Mouse (Mus musculus): Measurements from ENCODE around the gene Cxcr4.

Cxcr4 gene

GRCm38 (mm10) chr1:128592211-128592741, at the start of gene Cxcr4:
Gene Cxcr4, minus strand, starts transcription at chr1:128592293.
- peak; percentile 37 to 75 for DNase-seq (ENCODE audit: low spot score in 2 of 2)

GRCm38 (mm10) chr1:128639707-128640107, 47.6 kb upstream of the Cxcr4 start:
- DNase-seq (ENCODE audit: low spot score in 2 of 2), result no peak

DNA sequence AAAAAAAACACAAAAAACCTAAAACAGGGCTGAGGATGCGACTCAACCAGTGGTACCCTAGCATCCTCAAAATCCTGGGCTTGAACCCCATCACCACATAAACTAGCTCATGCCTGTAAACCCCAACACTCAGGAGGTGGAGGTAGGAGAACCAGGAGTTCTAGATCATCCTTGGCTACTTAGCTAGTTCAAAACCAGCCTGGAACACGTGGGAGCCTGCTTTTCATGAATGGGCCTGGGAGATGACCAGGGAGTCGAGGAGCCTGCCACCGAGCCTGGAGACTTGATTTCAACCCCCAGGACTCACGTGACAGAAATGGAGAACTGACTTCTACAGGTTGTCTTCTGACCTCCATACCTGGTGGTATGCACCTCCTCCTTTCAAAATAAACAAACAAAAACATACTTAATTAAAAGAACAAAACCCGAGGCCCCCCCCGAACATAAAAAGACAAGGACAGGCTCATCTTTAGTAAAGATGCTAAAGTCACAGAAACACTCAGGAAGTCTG, 45.2 kb upstream of the Cxcr4 start:
- DNase-seq (ENCODE audit: low spot score in 2 of 2), result no peak

DNA sequence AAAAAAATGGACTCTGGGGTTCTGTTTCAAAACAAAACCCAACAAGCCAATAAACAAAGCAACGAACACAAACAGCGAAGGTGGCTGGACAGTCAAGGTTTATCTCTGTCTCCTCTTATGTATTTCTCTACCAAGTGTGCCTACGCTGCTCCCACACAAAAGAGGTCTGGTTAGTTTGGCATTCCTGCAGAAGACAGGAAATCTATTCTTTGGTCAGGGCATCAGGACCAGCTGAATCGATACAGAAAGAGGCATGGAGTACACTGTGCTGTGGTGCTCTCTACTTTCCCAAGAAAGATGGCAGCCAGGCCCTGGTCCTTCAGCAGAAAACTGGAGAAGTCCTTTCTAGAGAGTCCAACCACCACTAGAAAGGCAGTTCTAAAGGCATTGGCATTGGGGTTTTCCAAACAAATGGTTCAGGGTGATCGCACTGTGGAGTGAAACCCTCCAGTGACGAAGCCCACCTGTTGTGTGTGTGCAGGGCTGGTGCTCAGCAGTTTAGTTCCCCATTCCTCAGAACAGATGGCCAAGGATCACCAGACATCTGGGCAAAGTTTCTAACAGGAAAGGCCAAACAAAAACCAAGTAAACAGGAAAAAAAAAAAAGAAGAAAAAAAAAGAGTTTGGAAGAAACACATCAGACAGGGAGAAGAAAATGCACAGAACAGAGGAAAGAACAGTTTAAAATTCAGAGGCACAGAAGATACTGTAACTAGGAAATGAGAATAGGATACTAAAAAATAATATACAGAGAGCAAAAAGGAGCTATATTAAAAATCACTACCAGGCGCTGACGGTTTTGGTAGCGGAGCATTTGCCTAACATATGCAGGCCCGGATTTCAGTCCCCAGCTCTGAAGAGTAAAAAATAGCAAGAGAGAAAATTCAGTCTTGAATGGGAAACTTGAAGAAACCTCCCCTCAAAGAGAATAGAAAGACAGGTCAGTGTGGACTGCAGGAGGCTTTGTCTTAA, 44.5 kb upstream of the Cxcr4 start:
- DNase-seq (ENCODE audit: low spot score in 2 of 2), result no peak

DNA sequence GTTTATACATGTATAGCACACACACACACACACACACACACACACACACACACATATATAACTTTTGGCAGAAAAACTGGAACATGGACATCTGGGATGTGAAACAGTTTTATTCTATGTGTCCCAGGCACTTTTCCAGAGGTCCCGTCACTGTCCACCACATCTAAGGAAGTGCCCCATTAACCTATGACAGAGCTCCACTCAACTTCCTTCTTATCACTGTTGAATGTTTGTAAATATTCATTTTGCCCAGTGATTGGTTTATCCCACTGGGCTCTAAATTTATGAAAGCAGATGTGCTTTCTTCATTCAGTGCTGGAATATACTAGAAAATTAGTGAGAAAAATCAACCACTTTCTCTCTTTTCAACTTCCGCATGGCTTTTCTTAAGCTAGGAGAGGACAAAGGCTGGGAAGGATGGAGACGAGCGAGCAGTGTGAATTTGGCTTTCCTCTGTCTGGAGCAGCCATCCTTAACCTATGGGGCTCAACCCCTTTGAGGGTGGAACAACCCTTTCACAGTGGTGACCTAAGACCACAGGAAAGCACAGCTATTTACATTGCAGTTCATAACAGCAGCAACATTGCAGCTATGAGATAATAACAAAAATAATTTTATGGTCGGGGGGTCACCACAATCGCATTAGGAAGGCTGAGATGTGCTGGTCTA, 41.8 kb upstream of the Cxcr4 start:
- DNase-seq (ENCODE audit: low spot score in 2 of 2), result no peak

DNA sequence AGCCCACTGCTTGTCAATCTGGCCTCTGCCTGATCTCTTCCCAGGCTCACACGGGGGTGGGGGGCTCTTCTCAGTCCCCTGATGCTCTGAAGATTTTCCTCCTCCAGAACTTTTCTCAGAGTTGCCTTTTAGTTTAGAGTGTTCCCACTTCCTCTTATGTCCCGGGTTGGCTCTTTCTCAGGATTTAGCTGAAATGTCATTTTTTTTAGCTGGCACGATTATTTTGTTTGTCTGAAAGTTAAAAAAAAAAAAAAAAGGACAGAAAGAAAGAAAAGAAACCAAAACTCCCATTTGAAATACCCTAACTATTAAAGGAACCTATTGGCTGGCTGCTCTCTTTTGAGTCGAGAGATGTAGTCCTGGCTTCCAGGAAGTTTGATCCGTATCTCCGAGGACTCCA, 40.4 kb upstream of the Cxcr4 start:
- no peak for DNase-seq (ENCODE audit: low spot score in 2 of 2)

DNA sequence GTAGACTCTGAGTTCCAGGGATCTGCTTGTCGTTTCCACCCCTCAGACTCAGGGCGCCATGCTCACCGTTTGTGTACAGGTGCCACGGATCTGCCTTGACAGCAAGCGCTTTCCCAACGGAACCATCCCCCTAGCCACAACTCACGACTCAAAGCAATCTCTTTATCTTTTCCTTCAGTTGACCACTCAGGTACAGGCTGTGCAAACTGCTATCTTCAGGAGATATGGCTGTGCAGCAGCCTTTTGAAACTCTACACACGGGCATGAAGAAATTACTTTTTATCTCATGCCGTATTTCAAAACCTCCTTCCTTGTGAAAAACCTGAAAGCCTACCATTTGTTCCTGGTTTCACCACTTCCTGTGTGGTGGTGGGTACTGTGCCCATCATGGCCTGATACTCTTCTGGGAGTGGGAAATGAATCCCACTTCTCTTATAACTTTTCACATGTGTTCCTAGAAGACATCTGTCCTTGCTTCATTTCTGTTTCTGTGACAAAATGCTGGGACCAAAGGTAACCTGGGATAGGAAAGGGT, 34.1 kb upstream of the Cxcr4 start:
- DNase-seq (ENCODE audit: low spot score in 2 of 2), result no peak

DNA sequence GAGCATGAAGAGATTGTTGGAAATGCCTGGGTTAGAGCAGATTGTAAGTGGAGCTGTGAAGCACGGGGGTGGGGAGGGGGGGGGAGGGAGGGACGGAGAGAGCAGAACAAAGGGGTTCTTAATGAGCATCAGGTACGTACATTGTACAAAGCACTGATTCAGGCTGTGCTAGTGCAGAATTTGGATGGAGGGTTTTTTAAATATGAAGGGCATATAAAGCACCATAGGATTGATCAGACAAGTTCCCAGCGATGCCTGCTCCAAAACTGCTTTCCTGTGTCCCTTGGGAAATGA, 31.4 kb upstream of the Cxcr4 start:
- DNase-seq (ENCODE audit: low spot score in 2 of 2), result no peak

DNA sequence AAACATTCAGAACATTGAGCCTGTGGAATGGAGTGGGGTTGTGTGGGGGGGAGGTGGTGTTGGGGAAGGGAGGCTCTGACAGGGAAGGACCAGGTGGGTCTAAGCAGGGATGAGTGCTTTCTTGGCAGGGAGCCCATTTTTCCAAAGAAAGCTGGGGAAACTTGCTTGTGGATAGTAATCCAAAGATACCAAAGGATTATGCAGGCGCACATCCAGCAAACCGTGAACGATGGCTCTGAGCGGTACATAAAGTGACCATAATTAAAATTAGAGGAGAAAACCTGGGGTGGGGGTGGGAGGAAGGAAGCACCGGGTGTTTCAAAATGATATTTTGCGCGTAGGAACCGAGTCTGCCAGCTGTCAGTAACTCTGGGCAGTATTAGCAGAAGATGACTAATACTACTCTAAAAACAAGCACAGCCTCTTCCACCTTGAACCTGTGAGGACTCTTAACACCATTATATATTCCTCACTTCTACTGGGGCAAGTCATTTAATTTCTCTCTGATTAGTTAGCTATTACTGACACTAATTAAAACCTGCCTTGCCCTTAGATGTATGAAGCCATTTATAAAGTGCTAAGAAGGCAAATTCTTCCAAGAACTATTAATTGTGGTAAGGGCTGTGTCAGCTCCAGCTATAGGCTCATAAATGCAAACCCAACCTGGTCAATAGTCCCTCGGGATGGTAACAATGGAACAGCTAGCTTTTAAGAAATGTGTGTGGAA, 30.9 kb upstream of the Cxcr4 start:
- DNase-seq (ENCODE audit: low spot score in 2 of 2), result no peak

- DNase-seq (ENCODE audit: low spot score in 2 of 2), result no peak
Observed at GRCm38 (mm10) chr1:128617654-128618310, 25.7 kb upstream of the Cxcr4 start.

DNA sequence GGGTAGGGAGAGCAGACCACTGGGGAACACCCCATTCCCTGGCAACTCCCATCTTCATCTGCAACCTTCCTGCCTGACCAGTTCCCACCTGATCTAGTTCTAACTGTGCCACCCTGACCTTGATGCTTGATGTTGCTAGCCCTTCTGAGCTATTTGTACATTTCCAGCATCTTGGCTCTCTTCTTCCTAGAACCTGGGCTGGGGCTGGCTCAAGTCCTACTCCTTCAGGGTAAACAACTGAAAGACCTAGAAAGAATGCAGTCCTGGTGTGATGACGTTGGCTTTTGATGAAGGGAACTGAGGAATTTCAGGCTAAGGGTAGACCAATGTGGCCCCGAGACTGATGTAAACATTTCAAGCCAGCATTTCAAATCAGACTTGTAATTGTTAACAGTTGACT, 24.5 kb upstream of the Cxcr4 start:
- no peak for DNase-seq (ENCODE audit: low spot score in 2 of 2)

DNA sequence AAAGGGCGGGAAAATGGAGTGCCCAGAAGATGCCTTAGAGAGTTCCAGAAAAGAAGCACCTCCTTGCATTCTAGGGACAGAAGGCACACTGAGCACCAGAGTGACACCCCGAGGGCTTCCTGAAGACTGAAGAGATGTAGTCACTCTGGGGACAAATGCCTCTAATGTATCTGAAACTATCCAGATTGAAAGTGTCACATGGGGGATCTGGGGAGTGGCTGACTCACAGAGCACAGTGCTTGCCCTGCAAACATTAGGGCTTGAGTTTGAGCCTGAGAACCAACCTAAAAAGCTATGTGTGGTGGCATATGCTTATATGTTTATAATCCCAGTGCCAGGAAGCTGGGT, 23.3 kb upstream of the Cxcr4 start:
- no peak for DNase-seq (ENCODE audit: low spot score in 2 of 2)

- peak in 1 of 2 experiments; percentile 28 for DNase-seq (ENCODE audit: low spot score in 2 of 2)
Observed at GRCm38 (mm10) chr1:128614653-128615458, 22.8 kb upstream of the Cxcr4 start.

DNA sequence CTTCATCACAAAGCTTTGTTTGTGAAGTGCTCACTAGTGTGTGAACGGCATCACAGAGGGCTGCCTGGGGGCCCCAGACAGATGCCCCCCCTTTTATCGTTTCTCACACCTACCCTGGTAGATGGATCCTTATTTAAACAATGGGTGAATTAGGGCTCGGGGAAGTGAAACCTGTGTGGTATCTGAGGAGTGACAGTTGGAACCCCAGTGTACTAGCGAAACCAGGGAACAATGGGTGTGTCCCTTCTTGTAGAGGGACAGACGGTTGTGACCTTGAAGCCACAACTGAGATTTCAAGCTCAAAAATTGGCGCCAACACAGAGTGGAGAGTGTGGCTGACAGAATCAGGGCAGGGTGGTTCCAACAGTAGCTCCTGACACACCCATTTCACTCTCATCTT, 16.0 kb upstream of the Cxcr4 start:
- no peak for DNase-seq (ENCODE audit: low spot score in 2 of 2)

GRCm38 (mm10) chr1:128607423-128607822, 15.3 kb upstream of the Cxcr4 start:
- no peak for DNase-seq (ENCODE audit: low spot score in 2 of 2)

DNA sequence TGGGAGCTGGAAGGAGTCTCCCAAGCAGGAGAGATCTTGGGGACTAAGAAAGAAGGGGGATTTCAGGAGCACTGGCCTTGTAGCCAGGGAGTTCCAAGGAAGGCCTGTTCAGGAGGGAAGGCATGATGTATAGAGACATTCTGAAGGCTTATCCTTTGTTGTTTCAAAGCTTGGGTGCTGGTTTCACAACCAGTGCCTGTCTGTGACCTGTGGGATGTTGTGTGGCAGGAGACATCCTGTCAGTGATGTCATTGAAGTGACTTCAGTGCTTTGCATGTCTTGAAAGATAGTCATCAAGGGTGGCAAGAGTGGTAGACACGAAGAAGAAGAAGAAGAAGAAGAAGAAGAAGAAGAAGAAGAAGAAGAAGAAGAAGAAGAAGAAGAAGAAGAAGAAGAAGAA, 13.7 kb upstream of the Cxcr4 start:
- DNase-seq (ENCODE audit: low spot score in 2 of 2), result no peak

GRCm38 (mm10) chr1:128602688-128603385, 10.7 kb upstream of the Cxcr4 start:
- DNase-seq (ENCODE audit: low spot score in 2 of 2), result no peak

DNA sequence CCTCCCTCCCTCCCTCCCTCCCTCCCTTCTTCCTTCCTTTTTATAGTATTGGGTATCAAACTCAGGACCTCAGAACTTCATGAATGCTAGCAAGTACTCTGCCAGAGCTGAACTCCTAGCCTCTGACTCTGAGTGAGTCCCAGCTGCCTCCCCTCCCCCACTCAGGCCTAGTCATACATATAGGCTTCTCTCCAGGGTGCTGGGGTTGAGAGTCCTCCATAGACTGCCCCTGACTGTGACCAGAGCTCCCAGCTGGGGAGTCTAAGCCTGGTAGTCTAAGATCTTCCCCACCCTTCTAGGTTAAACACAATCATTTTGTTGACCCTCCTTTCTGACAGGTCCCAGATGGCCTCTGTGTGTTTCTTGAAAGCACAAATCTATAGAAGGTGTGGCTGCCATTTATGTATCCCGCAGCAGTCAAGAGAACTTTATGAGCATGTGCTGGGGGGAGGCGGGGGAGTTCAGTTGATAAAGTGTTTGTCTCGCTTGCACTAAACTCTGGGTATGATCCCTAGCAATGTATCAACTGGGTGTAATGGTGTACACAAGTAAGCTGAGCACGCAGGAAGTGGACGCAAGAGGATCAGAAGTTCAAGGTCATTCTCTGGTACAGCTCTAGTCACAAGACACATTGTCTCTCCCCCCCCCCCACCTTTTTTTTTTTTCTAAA, 10.1 kb upstream of the Cxcr4 start:
- no peak for DNase-seq (ENCODE audit: low spot score in 2 of 2)

DNA sequence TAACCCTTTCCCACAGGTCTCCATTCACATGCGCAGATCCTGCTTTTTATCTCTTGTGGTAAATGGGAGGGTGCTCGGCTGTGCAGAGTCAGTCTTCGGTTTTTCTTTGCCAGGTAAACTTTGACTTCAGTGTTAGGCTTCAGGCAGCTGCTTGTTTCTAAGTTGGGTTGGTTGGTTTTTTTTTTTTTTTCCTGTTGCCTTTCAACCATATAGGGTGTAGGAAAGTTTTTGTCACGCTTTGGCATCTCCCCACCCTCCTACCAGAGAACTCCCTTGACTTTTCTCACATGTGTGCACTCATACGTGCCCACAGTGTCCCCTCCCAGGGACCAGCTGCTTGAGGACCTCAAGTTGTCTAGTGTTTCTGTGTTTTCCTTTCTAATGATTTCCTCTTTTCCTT, 9.2 kb upstream of the Cxcr4 start:
- DNase-seq (ENCODE audit: low spot score in 2 of 2), result no peak
